Mouse (Mus musculus): ENCODE results near the gene Echdc1. TPM values are rescaled to one million over a fixed set of nuclear protein-coding genes. Genes with fewer than 3 reads are reported as not detected.
"Not testable (repeated sequence)": the region's sequence is repeated elsewhere in the genome, so short reads cannot be mapped to it uniquely, and the experiment has no call there.

Echdc1 gene
- total RNA-seq, 2 experiments from 2014 or later, result 25.9 to 31.4 TPM

- DNase-seq (ENCODE audit: low spot score in 2 of 2); intact Hi-C loops (cut with DNase I): not testable (repeated sequence)
Measured at GRCm38 (mm10) chr10:29394890-29395289, 81.9 kb downstream of the Echdc1 start.

Other genes starting within 250 kb of the Echdc1 start
- gene Soga3, start 169.3 kb upstream of the Echdc1 start, total RNA-seq (2021), result 100 to 1,000 TPM; 144 to 171 TPM
- gene Gm49353, start 114.2 kb upstream of the Echdc1 start, total RNA-seq (2021), result 10 to 100 TPM; 20.7 to 26.6 TPM
- gene 9330159F19Rik, start 101.6 kb upstream of the Echdc1 start, total RNA-seq (2021), result 10 to 100 TPM; 63.0 to 84.3 TPM
- gene Rnf146, start 49.3 kb downstream of the Echdc1 start, total RNA-seq (2021), result 10 to 100 TPM; 83.1 to 89.6 TPM
- gene Rspo3, start 222.7 kb downstream of the Echdc1 start, total RNA-seq (2021), result 10 to 100 TPM; 13.2 to 14.3 TPM

Measured in left cerebral cortex, postnatal 36 days (tissue).